ENCODE assay signal across 8 mouse cellular contexts in the genomic region with DNA sequence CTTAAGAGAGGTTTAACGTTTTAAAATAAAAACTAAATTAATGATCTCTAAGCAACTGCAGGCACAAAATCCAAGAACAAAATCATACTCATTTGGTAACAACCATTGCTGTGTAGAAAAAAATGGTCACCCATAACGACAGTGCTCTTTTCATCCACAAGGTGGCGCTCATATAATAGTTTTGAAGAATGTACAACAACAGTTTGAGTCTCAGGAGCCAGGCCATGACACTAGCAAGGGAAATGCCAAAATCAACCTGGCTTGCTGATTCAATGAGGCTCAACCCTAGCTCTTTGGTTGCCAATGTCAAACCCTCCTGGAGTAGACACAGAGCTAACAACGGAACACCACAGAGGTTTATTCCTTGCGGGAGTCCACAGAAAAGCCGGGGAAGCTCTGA. TPM values are rescaled to one million over a fixed set of nuclear protein-coding genes. Genes with fewer than 3 reads are reported as not detected.
A peak's percentile ranks its signal among the peaks of the same experiment; 100 is the strongest.
DNase-seq lines count a peak whose midpoint lies in the region; ATAC-seq and TF ChIP-seq lines count a peak whose summit lies in the region.
"Had no signal": no experiment of that assay in that cellular context is flagged by ENCODE, and none has a peak within 500 bp of the region (broad histone marks: within the 10 kb centered on the region; RNA-seq: fewer than 3 reads in every experiment).

No protein-coding gene starts in this region.

- 37% methylated on average over 6 of the region's 6 CpGs for WGBS in lung, postnatal 0 days

- no peaks in the 10 kb centered on the region for H3K36me3 ChIP-seq in CH12.LX (replicated peaks in 1 of 2; ENCODE audit: control insufficient read depth in 1 of 2, insufficient read depth in 1 of 2, low read length in 1 of 2)
- peaks cover 4% of the 10 kb centered on the region; the same call in 1 of the 2 replicates for H3K36me3 ChIP-seq in lung, postnatal 0 days (ENCODE audit: insufficient read depth, low read length)
- H3K36me3 ChIP-seq: limb, embryonic 12.5 days had no signal

- no peak overlapping the region for H3K4me3 ChIP-seq in CH12.LX (replicated peaks in 1 of 3; ENCODE audit: low read depth in 2 of 3, low read length in 2 of 3, poor library complexity in 1 of 3)
- no peak overlapping the region for H3K4me3 ChIP-seq in lung, postnatal 0 days (ENCODE audit: low read depth, low read length)
- H3K4me3 ChIP-seq: limb, embryonic 12.5 days had no signal

- no peaks in the 10 kb centered on the region for H3K27me3 ChIP-seq in CH12.LX (replicated peaks)
- no peaks in the 10 kb centered on the region for H3K27me3 ChIP-seq in lung, postnatal 0 days (replicated peaks; ENCODE audit: insufficient read depth, low read length)

- peak; percentile 95 for TF ChIP-seq RAD21 in CH12.LX (IDR thresholded peaks at IDR 0.05; ENCODE audit: low read depth, low read length)

- no peak overlapping the region for H3K4me2 ChIP-seq in CH12.LX (ENCODE audit: insufficient read depth, low read depth, poor library complexity, severe bottlenecking)
- no peak overlapping the region for H3K4me2 ChIP-seq in lung, postnatal 0 days (replicated peaks; ENCODE audit: low read depth, low read length)
- H3K4me2 ChIP-seq: limb, embryonic 12.5 days had no signal

- dilution Hi-C loops in CH12.LX (cut with MboI; ENCODE audit: extremely low pct_ligation_motif_present, extremely low pct_unique_long_range_greater_than_20kb, low sequenced_read_pairs), result no loop called here

- peak; percentile 81 to 94 for TF ChIP-seq CTCF in CH12.LX (conservative IDR thresholded peaks at IDR 0.05 in 1 of 2, IDR thresholded peaks at IDR 0.05 in 1 of 2; ENCODE audit: low read depth in 2 of 2, low read length in 2 of 2)
- TF ChIP-seq CTCF in lung, postnatal 0 days (IDR thresholded peaks at IDR 0.05), result peak; percentile 90

- H3K79me2 ChIP-seq in CH12.LX (replicated peaks; ENCODE audit: control insufficient read depth, extremely low read depth, insufficient read depth, poor library complexity, severe bottlenecking), result no peaks in the 10 kb centered on the region

- in situ Hi-C loops in CH12.LX (cut with MboI; ENCODE audit: low pct_ligation_motif_present, low pct_unique_long_range_greater_than_20kb, low sequenced_read_pairs), result loop anchor here (5.0 to 10.0 kb wide), 3 partner anchors 161 to 759 kb away; no protein-coding TSS in a partner anchor

- no peak overlapping the region for H3K9ac ChIP-seq in CH12.LX (ENCODE audit: insufficient read depth, low read depth)
- no peak overlapping the region for H3K9ac ChIP-seq in lung, postnatal 0 days (replicated peaks; ENCODE audit: low read depth)
- H3K9ac ChIP-seq: limb, embryonic 12.5 days had no signal

- H3K9me3 ChIP-seq in CH12.LX (replicated peaks; ENCODE audit: low read length), result peaks cover 3% of the 10 kb centered on the region
- no peaks in the 10 kb centered on the region for H3K9me3 ChIP-seq in lung, postnatal 0 days (ENCODE audit: low read length)
- H3K9me3 ChIP-seq: limb, embryonic 12.5 days had no signal

- ATAC-seq in lung, postnatal 0 days, result peak; percentile 23; the same call in 1 of the 2 replicates

- TF ChIP-seq POLR2A in CH12.LX (IDR thresholded peaks at IDR 0.05; ENCODE audit: low read depth, low read length), result no peak

- peaks cover 0 to 6% of the 10 kb centered on the region in 2 experiments; a peak in 3 of 4 replicates for H3K4me1 ChIP-seq in CH12.LX (ENCODE audit: control insufficient read depth in 1 of 2, insufficient read depth in 2 of 2)
- no peaks in the 10 kb centered on the region for H3K4me1 ChIP-seq in lung, postnatal 0 days (ENCODE audit: insufficient read depth, low read depth, low read length)
- H3K4me1 ChIP-seq: limb, embryonic 12.5 days had no signal

- DNase-seq in CH12.LX (ENCODE audit: extremely low read depth) (peak; percentile 77), R1 (ENCODE audit: low read depth, low spot score) (peak; percentile 67)
- peak; percentile 90 to 92 for DNase-seq in cerebellum, postnatal 14 days
- DNase-seq in heart, adult 11 months, result peak; percentile 95
- DNase-seq in kidney, postnatal 4 days, result peak; percentile 83 to 85
- DNase-seq in lung, postnatal 0 days (ENCODE audit: low spot score), result peak; percentile 88
- DNase-seq in right cerebral cortex, postnatal 25 days, result peak; percentile 55

- TF ChIP-seq EP300 in CH12.LX (IDR thresholded peaks at IDR 0.05; ENCODE audit: low read length), result no peak
- no peak for TF ChIP-seq EP300 in lung, postnatal 0 days (IDR thresholded peaks at IDR 0.05)

- H3K27ac ChIP-seq in CH12.LX (ENCODE audit: insufficient read depth, low read depth), result no peak overlapping the region
- no peak overlapping the region for H3K27ac ChIP-seq in lung, postnatal 0 days (ENCODE audit: low read length)
- H3K27ac ChIP-seq: limb, embryonic 12.5 days had no signal

TF ChIP-seq in CH12.LX, 34 proteins besides CTCF, POLR2A, EP300 and RAD21:
- peak; percentile 91 for TF ChIP-seq ZNF384 (IDR thresholded peaks at IDR 0.05; ENCODE audit: low read depth, low read length)
- TF ChIP-seq UBTF (IDR thresholded peaks at IDR 0.05; ENCODE audit: low read depth, low read length), result no peak
- TF ChIP-seq USF2 (conservative IDR thresholded peaks at IDR 0.05; ENCODE audit: low read depth, low read length), result no peak
- TF ChIP-seq IRF4 (IDR thresholded peaks at IDR 0.05; ENCODE audit: low read depth, low read length), result no peak
- TF ChIP-seq ZC3H11A (IDR thresholded peaks at IDR 0.05; ENCODE audit: low read depth, low read length), result peak; percentile 69
- peak; percentile 96 for TF ChIP-seq SMC3 (IDR thresholded peaks at IDR 0.05; ENCODE audit: low read depth, low read length)
- TF ChIP-seq CHD1 (IDR thresholded peaks at IDR 0.05; ENCODE audit: low read depth, low read length), result no peak

RNA-seq across cellular contexts. Expression of a gene that starts 54.0 kb away (rescaled TPM):
- total RNA-seq in CH12.LX (2012; rRNA removed), result 2.9 and 4.6 TPM in 2 replicates
- total RNA-seq in CH12.LX (2014; rRNA removed), result 6.2 and 6.3 TPM in 2 replicates
- polyA plus RNA-seq in CH12.LX (2012; ENCODE audit: insufficient read length, low read depth), result 7.2 and 7.5 TPM in 2 replicates
- polyA plus RNA-seq in lung, postnatal 0 days (2015; fragmentation: Nextera tagmentation; extraction: Ambion mirVana), result 126 and 136 TPM in 2 replicates

Comparison
In these comparisons a context has a peak if more than half of its experiments do, and no peak if none do; other contexts are left out.
1. RNA of a gene that starts 54.0 kb away (polyA plus RNA-seq): 126 to 136 TPM in lung, postnatal 0 days; 7.2 to 7.5 TPM in CH12.LX; every median in the first group is over 10 times any median in the second.
2. Peak in every context shown above with its lines, with median percentiles within 50 percentile points of each other: DNase-seq.